Mouse (Mus musculus) lung, adult 2 months (tissue): ENCODE measurements around the gene Nfe2.

Source experiments
- CTCF ChIP-seq: fragments of 200-500 bp; IDR thresholded peaks from 2 replicates; pipeline ENCODE4 v1.5.1; 2011; ENCODE audit warnings: mild to moderate bottlenecking, low read length, control low read depth; ENCODE audit not compliant: insufficient read depth
- POLR2A ChIP-seq: fragments of 200-500 bp; IDR thresholded peaks from 2 replicates; pipeline ENCODE4 v1.6.1; 2011; ENCODE audit warnings: low read depth, mild to moderate bottlenecking, control low read depth, low read length, borderline replicate concordance; ENCODE audit errors: extremely low read depth

DNA sequence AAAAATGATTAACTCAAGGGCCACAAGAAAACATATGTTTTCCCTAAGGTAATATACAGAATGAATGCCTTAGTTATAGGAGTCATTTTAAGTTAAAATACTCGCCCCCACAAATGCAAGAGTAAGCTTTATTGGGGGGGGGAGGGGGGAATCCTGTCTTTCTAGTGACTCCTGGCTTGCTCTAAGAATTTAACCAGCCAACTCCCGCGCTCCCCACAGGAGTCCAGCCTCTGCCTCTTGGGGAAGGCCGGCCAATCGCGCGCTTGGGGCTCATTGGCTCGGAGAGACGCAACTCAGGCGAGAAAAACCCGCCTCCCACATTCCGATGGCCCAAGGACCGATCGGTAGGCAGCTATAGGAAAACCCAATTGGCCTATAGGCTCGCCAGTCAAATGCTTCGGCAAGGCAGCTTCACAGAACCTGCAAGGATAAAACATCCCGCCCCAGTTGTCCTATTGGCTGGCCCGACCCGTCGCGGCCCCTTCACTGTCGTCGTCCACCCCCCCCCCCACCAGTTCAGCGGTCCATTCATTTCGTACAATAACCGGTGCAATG lies 19.0 kb downstream of the Nfe2 start:
- TF ChIP-seq CTCF: no peak
- TF ChIP-seq POLR2A: no peak
